Mouse (Mus musculus): Measurements from ENCODE around the gene Map2k2. TPM values are rescaled to one million over a fixed set of nuclear protein-coding genes. Genes with fewer than 3 reads are reported as not detected.

Gene Map2k2
- total and polyA plus RNA-seq, 2 experiments from 2014 or later: 210 to 261 TPM

DNA sequence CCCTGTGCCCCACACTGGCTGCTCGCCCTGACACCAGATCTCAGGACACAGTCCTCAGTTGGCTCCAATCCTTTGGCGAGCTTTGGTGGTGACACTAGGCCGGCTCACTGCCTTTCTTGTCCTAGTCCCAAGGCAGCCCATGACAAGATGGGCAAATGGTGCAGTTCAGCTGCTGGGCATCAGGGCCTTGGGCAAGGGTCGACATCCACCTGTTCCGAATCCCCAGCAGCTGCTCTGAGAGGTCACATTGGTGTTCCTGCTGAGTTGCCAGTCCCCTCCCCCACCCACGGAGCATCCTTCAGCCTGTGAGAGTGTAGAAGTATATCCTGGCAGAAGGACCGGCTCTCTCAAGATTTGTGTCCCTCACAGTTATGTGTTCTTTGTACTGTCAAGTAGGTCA lies 14.9 kb downstream of the Map2k2 start:
- no peak overlapping the region for H3K4me2 ChIP-seq (ENCODE audit: low read depth, low read length, poor library complexity, severe bottlenecking)
- no peak for TF ChIP-seq CTCF (IDR thresholded peaks at IDR 0.05)
- DNase-seq (ENCODE audit: low spot score) (no peak), ATAC-seq (ENCODE audit: low FRiP score) (no peak)
- H3K9me3 ChIP-seq (ENCODE audit: low read length): no peaks in the 10 kb centered on the region
- WGBS: 87% methylated on average over 7 of the region's 7 CpGs
- no peak overlapping the region for H3K9ac ChIP-seq (replicated peaks; ENCODE audit: low read length, poor library complexity, severe bottlenecking)
- H3K4me3 ChIP-seq (ENCODE audit: low read depth, low read length): no peak overlapping the region
- H3K27ac ChIP-seq (ENCODE audit: low read depth, low read length): no peak overlapping the region
- H3K27me3 ChIP-seq (ENCODE audit: insufficient read depth, low read length): no peaks in the 10 kb centered on the region
- H3K4me1 ChIP-seq (ENCODE audit: insufficient read depth, low read length): no peaks in the 10 kb centered on the region
- H3K36me3 ChIP-seq (ENCODE audit: insufficient read depth, low read length): peaks cover 63% of the 10 kb centered on the region

DNA sequence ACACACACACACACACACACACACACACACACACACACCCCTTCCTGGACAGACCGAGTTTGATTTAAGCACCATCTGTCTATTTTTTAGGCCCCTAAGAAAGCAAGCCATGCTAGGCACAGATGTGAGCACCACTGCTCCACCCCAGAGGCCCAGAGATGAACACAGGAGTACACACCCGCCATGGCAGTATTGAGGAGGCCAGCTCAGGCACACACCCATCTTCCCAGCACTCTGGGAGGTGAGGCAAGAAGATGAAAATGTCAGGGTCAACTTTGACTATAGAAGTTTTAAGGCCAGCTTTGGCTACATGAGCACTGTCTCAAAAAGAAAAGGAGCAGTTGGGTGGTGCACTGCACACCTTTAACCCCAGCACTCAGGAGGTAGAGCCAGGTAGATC lies 17.2 kb downstream of the Map2k2 start:
- no peaks in the 10 kb centered on the region for H3K27me3 ChIP-seq (ENCODE audit: insufficient read depth, low read length)
- no peak overlapping the region for H3K4me2 ChIP-seq (ENCODE audit: low read depth, low read length, poor library complexity, severe bottlenecking)
- DNase-seq (ENCODE audit: low spot score): no peak
- H3K27ac ChIP-seq (ENCODE audit: low read depth, low read length): no peak overlapping the region
- H3K36me3 ChIP-seq (ENCODE audit: insufficient read depth, low read length): peaks cover 49% of the 10 kb centered on the region
- H3K9ac ChIP-seq (replicated peaks; ENCODE audit: low read length, poor library complexity, severe bottlenecking): no peak overlapping the region
- TF ChIP-seq CTCF (IDR thresholded peaks at IDR 0.05): no peak
- no peak overlapping the region for H3K4me3 ChIP-seq (ENCODE audit: low read depth, low read length)
- no peaks in the 10 kb centered on the region for H3K9me3 ChIP-seq (ENCODE audit: low read length)
- ATAC-seq (ENCODE audit: low FRiP score): no peak
- H3K4me1 ChIP-seq (ENCODE audit: insufficient read depth, low read length): no peaks in the 10 kb centered on the region
- 96% methylated on average over 2 of the region's 2 CpGs for WGBS

DNA sequence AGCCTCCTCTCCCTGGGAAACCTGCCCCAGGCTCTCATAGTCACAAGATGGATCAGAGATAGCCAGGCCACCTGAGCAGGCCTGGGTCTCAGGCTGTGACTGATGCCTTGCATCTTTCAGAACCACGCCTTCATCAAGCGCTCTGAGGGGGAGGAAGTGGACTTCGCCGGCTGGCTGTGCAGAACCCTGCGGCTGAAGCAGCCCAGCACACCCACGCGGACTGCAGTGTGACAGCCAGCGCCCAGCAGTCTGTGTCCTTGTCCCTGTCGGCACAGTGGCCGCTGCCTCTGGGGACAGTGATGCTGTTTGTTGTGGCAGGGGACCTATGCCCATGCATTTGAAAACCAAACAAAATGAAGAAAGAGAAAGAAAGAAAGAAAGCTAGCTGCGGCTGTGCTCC lies 17.8 kb downstream of the Map2k2 start:
- ATAC-seq (ENCODE audit: low FRiP score) (no peak), DNase-seq (ENCODE audit: low spot score) (no peak)
- Histone ChIP-seq H3K9ac (replicated peaks; ENCODE audit: low read length, poor library complexity, severe bottlenecking) (no peak overlapping the region), H3K4me2 (ENCODE audit: low read depth, low read length, poor library complexity, severe bottlenecking) (no peak overlapping the region), H3K27ac (ENCODE audit: low read depth, low read length) (no peak overlapping the region), H3K4me3 (ENCODE audit: low read depth, low read length) (no peak overlapping the region), H3K9me3 (ENCODE audit: low read length) (no peaks in the 10 kb centered on the region), H3K4me1 (ENCODE audit: insufficient read depth, low read length) (no peaks in the 10 kb centered on the region), H3K27me3 (ENCODE audit: insufficient read depth, low read length) (no peaks in the 10 kb centered on the region), H3K36me3 (ENCODE audit: insufficient read depth, low read length) (peaks cover 45% of the 10 kb centered on the region)
- WGBS: 80% methylated on average over 11 of the region's 11 CpGs
- TF ChIP-seq CTCF (IDR thresholded peaks at IDR 0.05): no peak

DNA sequence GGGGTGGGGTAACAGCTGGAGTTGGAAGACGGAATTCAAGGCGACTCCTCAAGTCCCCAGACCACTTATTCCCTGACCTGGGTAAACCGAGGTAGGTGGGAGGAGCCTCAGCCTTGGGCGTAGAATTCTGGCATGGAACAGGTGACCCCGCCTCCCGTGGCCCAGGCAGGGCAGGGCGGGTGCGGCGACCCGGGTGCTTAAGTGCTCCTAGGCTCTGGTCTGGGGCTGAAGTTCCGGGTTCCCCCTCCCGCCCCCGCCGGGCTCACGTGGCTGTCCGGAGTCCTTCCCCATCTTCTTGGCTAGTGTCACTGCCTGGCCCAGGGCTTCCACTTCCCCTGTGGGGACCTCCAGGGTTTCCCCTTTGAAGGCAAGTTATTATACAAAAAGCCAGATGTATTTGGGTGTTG lies 28.5 kb downstream of the Map2k2 start:
- H3K4me2 ChIP-seq (ENCODE audit: low read depth, low read length, poor library complexity, severe bottlenecking): no peak overlapping the region
- H3K9me3 ChIP-seq (ENCODE audit: low read length): no peaks in the 10 kb centered on the region
- no peak overlapping the region for H3K27ac ChIP-seq (ENCODE audit: low read depth, low read length)
- H3K4me1 ChIP-seq (ENCODE audit: insufficient read depth, low read length): 0 out of 2 replicates have a peak, but pooled peaks cover 6% of the 10 kb centered on the region
- DNase-seq (ENCODE audit: low spot score): no peak
- ATAC-seq (ENCODE audit: low FRiP score): no peak
- no peak overlapping the region for H3K9ac ChIP-seq (replicated peaks; ENCODE audit: low read length, poor library complexity, severe bottlenecking)
- no peaks in the 10 kb centered on the region for H3K36me3 ChIP-seq (ENCODE audit: insufficient read depth, low read length)
- H3K4me3 ChIP-seq (ENCODE audit: low read depth, low read length): no peak overlapping the region
- peaks cover 13% of the 10 kb centered on the region for H3K27me3 ChIP-seq (ENCODE audit: insufficient read depth, low read length)
- TF ChIP-seq CTCF (IDR thresholded peaks at IDR 0.05): no peak
- under 1% methylated on average over 16 of the region's 16 CpGs for WGBS

DNA sequence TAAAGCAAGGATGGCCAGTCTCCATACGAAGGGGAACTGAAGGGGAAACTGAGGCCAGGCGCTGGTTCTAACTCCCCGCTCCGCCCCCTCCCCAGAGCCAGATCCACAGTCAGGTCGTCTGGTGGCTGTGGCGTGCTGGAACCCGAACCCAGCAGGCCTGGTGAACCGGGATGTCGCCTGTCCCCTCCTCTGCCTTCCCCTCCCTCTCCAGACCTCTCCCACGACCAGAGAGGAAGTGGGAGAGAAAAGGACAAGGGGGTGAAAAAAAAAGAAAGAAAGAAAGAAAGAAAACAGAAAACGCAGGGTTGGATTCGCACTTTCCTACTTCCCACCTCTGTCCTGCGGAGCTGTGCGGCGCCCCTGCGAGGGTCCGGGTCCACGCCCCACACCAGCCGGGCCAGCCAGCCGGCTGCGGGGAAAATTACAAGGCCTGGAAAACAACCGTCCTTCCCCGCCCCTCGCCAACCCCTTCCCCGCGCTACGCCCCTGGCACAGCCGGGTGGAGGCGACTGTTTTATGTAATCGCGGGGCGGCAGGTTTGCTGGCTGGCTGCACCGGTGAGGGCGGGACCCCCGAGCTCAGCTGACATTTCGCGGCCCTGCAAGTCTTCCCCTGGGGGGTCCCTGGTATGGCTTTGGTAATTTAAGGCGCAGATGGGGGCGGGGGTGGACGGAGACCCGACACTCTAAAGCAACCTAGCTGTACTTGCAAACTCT lies 29.4 kb downstream of the Map2k2 start, which contains the start of gene Zbtb7a:
Gene Zbtb7a (plus strand): TSS at position 255 of the 716 bp plus-strand sequence.
- no peak for TF ChIP-seq CTCF (IDR thresholded peaks at IDR 0.05)
- peak within 1 kb of the TSS; percentile 92 for H3K27ac ChIP-seq (ENCODE audit: low read depth, low read length)
- H3K4me3 ChIP-seq (ENCODE audit: low read depth, low read length): peak within 1 kb of the TSS; percentile 92
- no peaks in the 10 kb centered on the region for H3K36me3 ChIP-seq (ENCODE audit: insufficient read depth, low read length)
- 1% methylated on average over 39 of the region's 41 CpGs for WGBS
- peaks cover 13% of the 10 kb centered on the region for H3K27me3 ChIP-seq (ENCODE audit: insufficient read depth, low read length)
- H3K4me2 ChIP-seq (ENCODE audit: low read depth, low read length, poor library complexity, severe bottlenecking): peak within 1 kb of the TSS; percentile 100
- DNase-seq (ENCODE audit: low spot score) (no peak), ATAC-seq (ENCODE audit: low FRiP score) (no peak)
- 0 out of 2 replicates have a peak, but pooled peaks cover 5% of the 10 kb centered on the region for H3K4me1 ChIP-seq (ENCODE audit: insufficient read depth, low read length)
- H3K9ac ChIP-seq (replicated peaks; ENCODE audit: low read length, poor library complexity, severe bottlenecking): peak within 1 kb of the TSS; percentile 97
- H3K9me3 ChIP-seq (ENCODE audit: low read length): no peaks in the 10 kb centered on the region
